Mouse (Mus musculus): ENCODE results near the gene Slc25a21. TPM values are rescaled to one million over a fixed set of nuclear protein-coding genes. Genes with fewer than 3 reads are reported as not detected.
A peak's percentile ranks its signal among the peaks of the same experiment; 100 is the strongest.

The Slc25a21 gene
- total RNA-seq, 1 experiment from 2014 or later: 2.1 TPM

GRCm38 (mm10) chr12:57184401-57185147 lies 12.7 kb downstream of the Slc25a21 start:
- DNase-seq: no peak

GRCm38 (mm10) chr12:57179465-57180188 lies 17.6 kb downstream of the Slc25a21 start:
- peak; percentile 5 for DNase-seq

- peak; percentile 18 for DNase-seq
Measured at GRCm38 (mm10) chr12:57178818-57179217, 18.5 kb downstream of the Slc25a21 start.

- no peak for DNase-seq
Measured at GRCm38 (mm10) chr12:57163294-57163693, 34.0 kb downstream of the Slc25a21 start.

GRCm38 (mm10) chr12:57162840-57163239 lies 34.4 kb downstream of the Slc25a21 start:
- DNase-seq: no peak

- DNase-seq: no peak
Measured at GRCm38 (mm10) chr12:57159904-57160303, 37.4 kb downstream of the Slc25a21 start.

GRCm38 (mm10) chr12:57158266-57158665 lies 39.0 kb downstream of the Slc25a21 start:
- DNase-seq: no peak

- DNase-seq: no peak
Measured at GRCm38 (mm10) chr12:57138937-57139336, 58.3 kb downstream of the Slc25a21 start.

- no peak for DNase-seq
Measured at GRCm38 (mm10) chr12:57137809-57138208, 59.5 kb downstream of the Slc25a21 start.

- no peak for DNase-seq
Measured at GRCm38 (mm10) chr12:57118602-57119001, 78.7 kb downstream of the Slc25a21 start.

- no peak for DNase-seq
Measured at GRCm38 (mm10) chr12:57115516-57115915, 81.8 kb downstream of the Slc25a21 start.

- DNase-seq: no peak
Measured at GRCm38 (mm10) chr12:57109363-57109762, 87.9 kb downstream of the Slc25a21 start.

- no peak for DNase-seq
Measured at GRCm38 (mm10) chr12:57102322-57102721, 95.0 kb downstream of the Slc25a21 start.

GRCm38 (mm10) chr12:57100549-57100948 lies 96.7 kb downstream of the Slc25a21 start:
- no peak for DNase-seq

- DNase-seq: no peak
Measured at GRCm38 (mm10) chr12:57099066-57099465, 98.2 kb downstream of the Slc25a21 start.

GRCm38 (mm10) chr12:57098371-57098770 lies 98.9 kb downstream of the Slc25a21 start:
- DNase-seq: no peak

- DNase-seq: no peak
Measured at GRCm38 (mm10) chr12:57093107-57093506, 104.2 kb downstream of the Slc25a21 start.

GRCm38 (mm10) chr12:57084519-57084918 lies 112.8 kb downstream of the Slc25a21 start:
- no peak for DNase-seq

GRCm38 (mm10) chr12:57083533-57083932 lies 113.7 kb downstream of the Slc25a21 start:
- no peak for DNase-seq

- no peak for DNase-seq
Measured at GRCm38 (mm10) chr12:57076606-57077005, 120.7 kb downstream of the Slc25a21 start.

GRCm38 (mm10) chr12:57072616-57073015 lies 124.7 kb downstream of the Slc25a21 start:
- no peak for DNase-seq

- DNase-seq: no peak
Measured at GRCm38 (mm10) chr12:57068607-57069006, 128.7 kb downstream of the Slc25a21 start.

- no peak for DNase-seq
Measured at GRCm38 (mm10) chr12:57019737-57020136, 177.5 kb downstream of the Slc25a21 start.

- no peak for DNase-seq
Measured at GRCm38 (mm10) chr12:57016845-57017244, 180.4 kb downstream of the Slc25a21 start.
